Mouse (Mus musculus) CH12.LX (cell line): ENCODE measurements around the gene Atp12a. TPM values are rescaled to one million over a fixed set of nuclear protein-coding genes. Genes with fewer than 3 reads are reported as not detected.

Experiments
- DNase-seq: peaks from one replicate; pipeline ENCODE4 v3.0.0-alpha.2; 2013; ENCODE audit errors: extremely low read depth
- H3K27ac ChIP-seq: 2 replicates; pipeline ENCODE4 v1.5.1; 2012; ENCODE audit warnings: low read depth, mild to moderate bottlenecking, control low read depth, moderate library complexity; ENCODE audit not compliant: insufficient read depth
- H3K27me3 ChIP-seq: replicated peaks from 2 replicates; pipeline ENCODE3; 2012; ENCODE audit warnings: inconsistent platforms
- H3K36me3 ChIP-seq, 2 experiments: replicated peaks in 1 of 2; 2 replicates each; pipeline versions ENCODE3 to v1.6.1; 2012; ENCODE audit warnings: inconsistent platforms in 1 of 2, low read length in 1 of 2, mild to moderate bottlenecking in 1 of 2, mixed read lengths in 1 of 2, moderate library complexity in 1 of 2; ENCODE audit not compliant: control insufficient read depth in 1 of 2, insufficient read depth in 1 of 2
- H3K4me1 ChIP-seq, 2 experiments: 2 replicates each; pipeline ENCODE4 v1.6.1; 2012; ENCODE audit warnings: inconsistent platforms in 1 of 2, moderate library complexity in 1 of 2; ENCODE audit not compliant: insufficient read depth in 2 of 2, control insufficient read depth in 1 of 2
- H3K4me2 ChIP-seq: 2 replicates; pipeline ENCODE4 v1.6.1; 2012; ENCODE audit warnings: low read depth, mild to moderate bottlenecking, control low read depth; ENCODE audit not compliant: poor library complexity, insufficient read depth, severe bottlenecking
- H3K4me3 ChIP-seq, 3 experiments: fragments of 150-350 bp in 1 of 3; sonication (generic) in 1 of 3; replicated peaks in 1 of 3; 2 replicates each; pipeline versions ENCODE3 to v1.5.1; 2011 to 2012; ENCODE audit warnings: low read depth in 2 of 3, low read length in 2 of 3, mild to moderate bottlenecking in 2 of 3, moderate library complexity in 2 of 3, control low read depth in 1 of 3, improper control_type of control experiment in 1 of 3, inconsistent platforms in 1 of 3, mixed read lengths in 1 of 3; ENCODE audit not compliant: poor library complexity in 1 of 3
- H3K79me2 ChIP-seq: replicated peaks from 2 replicates; pipeline ENCODE4 v1.6.1; 2012; ENCODE audit warnings: mild to moderate bottlenecking, moderate library complexity; ENCODE audit not compliant: control insufficient read depth, poor library complexity, insufficient read depth, severe bottlenecking; ENCODE audit errors: extremely low read depth
- H3K9ac ChIP-seq: 2 replicates; pipeline ENCODE4 v1.6.1; 2012; ENCODE audit warnings: low read depth, mild to moderate bottlenecking, control low read depth, moderate library complexity; ENCODE audit not compliant: insufficient read depth
- H3K9me3 ChIP-seq: replicated peaks from 2 replicates; pipeline ENCODE3; 2012; ENCODE audit warnings: low read length, inconsistent platforms, mixed read lengths
- CTCF ChIP-seq, 2 experiments: IDR thresholded peaks in 1 of 2; conservative IDR thresholded peaks in 1 of 2; 2 replicates each; pipeline ENCODE4 v1.5.1; 2011 to 2012; ENCODE audit warnings: low read depth in 2 of 2, low read length in 2 of 2, improper control_type of control experiment in 1 of 2, inconsistent platforms in 1 of 2, mild to moderate bottlenecking in 1 of 2, moderate library complexity in 1 of 2
- EP300 ChIP-seq: IDR thresholded peaks from 2 replicates; pipeline ENCODE4 v1.6.1; 2011; ENCODE audit warnings: low read length, improper control_type of control experiment
- GABPA ChIP-seq: IDR thresholded peaks from 2 replicates; pipeline ENCODE4 v1.6.1; 2012; ENCODE audit warnings: low read depth, low read length, improper control_type of control experiment, inconsistent platforms; ENCODE audit not compliant: insufficient replicate concordance
- JUN ChIP-seq: IDR thresholded peaks from 2 replicates; pipeline ENCODE4 v1.6.1; 2011; ENCODE audit warnings: low read depth, mild to moderate bottlenecking, low read length, improper control_type of control experiment, moderate library complexity; ENCODE audit not compliant: insufficient read depth
- JUND ChIP-seq: conservative IDR thresholded peaks from 2 replicates; pipeline ENCODE4 v1.6.1; 2011; ENCODE audit warnings: low read depth, low read length, improper control_type of control experiment
- KAT2A ChIP-seq: IDR thresholded peaks from 2 replicates; pipeline ENCODE4 v1.6.1; 2012; ENCODE audit warnings: low read length, improper control_type of control experiment, inconsistent platforms; ENCODE audit not compliant: insufficient replicate concordance
- MAX ChIP-seq: IDR thresholded peaks from 2 replicates; pipeline ENCODE4 v1.6.1; 2011; ENCODE audit warnings: low read length, improper control_type of control experiment
- NELFE ChIP-seq: IDR thresholded peaks from 2 replicates; pipeline ENCODE4 v1.6.1; 2011; ENCODE audit warnings: low read depth, low read length, improper control_type of control experiment
- PAX5 ChIP-seq: IDR thresholded peaks from 2 replicates; pipeline ENCODE4 v1.6.1; 2012; ENCODE audit warnings: low read length, inconsistent platforms, mixed read lengths
- RAD21 ChIP-seq: IDR thresholded peaks from 2 replicates; pipeline ENCODE4 v1.6.1; 2011; ENCODE audit warnings: low read depth, mild to moderate bottlenecking, low read length, improper control_type of control experiment, moderate library complexity
- RCOR1 ChIP-seq: conservative IDR thresholded peaks from 2 replicates; pipeline ENCODE4 v1.6.1; 2012; ENCODE audit warnings: low read depth, mild to moderate bottlenecking, inconsistent platforms, low read length, improper control_type of control experiment
- SMC3 ChIP-seq: IDR thresholded peaks from 2 replicates; pipeline ENCODE4 v1.6.1; 2011; ENCODE audit warnings: low read depth, low read length, improper control_type of control experiment
- USF1 ChIP-seq: IDR thresholded peaks from 2 replicates; pipeline ENCODE4 v1.6.1; 2014; ENCODE audit warnings: low read depth, mild to moderate bottlenecking, inconsistent platforms, low read length, improper control_type of control experiment
- ZKSCAN1 ChIP-seq: IDR thresholded peaks from 2 replicates; pipeline ENCODE4 v1.6.1; 2012; ENCODE audit warnings: low read depth, inconsistent platforms, low read length, improper control_type of control experiment, borderline replicate concordance
- dilution Hi-C: fragments of 300-500 bp; cut with MboI; formaldehyde crosslinking; loops from 2 replicates; pipeline ENCODE4 v1.14.3; 2020; ENCODE audit warnings: low sequenced_read_pairs; ENCODE audit not compliant: extremely low pct_unique_long_range_greater_than_20kb, extremely low pct_ligation_motif_present
- in situ Hi-C: fragments of 300-500 bp; cut with MboI; formaldehyde crosslinking; loops from 3 replicates; pipeline ENCODE4 v1.14.3; 2019; ENCODE audit warnings: low sequenced_read_pairs, low pct_ligation_motif_present, low pct_unique_long_range_greater_than_20kb, mixed read lengths
- polyA plus RNA-seq: library from polyadenylated mRNA; unstranded; fragments of >175 nt; gene quantifications from 2 replicates; pipeline ENCODE4 v1.2.1, GENCODE M21; 2012; ENCODE audit warnings: low read depth; ENCODE audit not compliant: insufficient read length
- total RNA-seq, 2 experiments: library from RNA; depleted of rRNA; stranded (reverse); fragments of 300-350 nt in 1 of 2; fragments of >200 nt in 1 of 2; gene quantifications; 2 replicates each; pipeline ENCODE4 v1.2.3; 2012 to 2014

Gene Atp12a
- total and polyA plus RNA-seq, 3 experiments, result not detected

GRCm38 (mm10) chr14:56366712-56367111 lies 1.8 kb downstream of the Atp12a start:
- Histone ChIP-seq H3K9ac (no peak overlapping the region), H3K4me3 (no peak overlapping the region), H3K79me2 (no peaks in the 10 kb centered on the region), H3K27ac (no peak overlapping the region), H3K27me3 (no peaks in the 10 kb centered on the region), H3K4me1 (no peaks in the 10 kb centered on the region), H3K4me2 (no peak overlapping the region), H3K36me3 (no peaks in the 10 kb centered on the region), H3K9me3 (no peaks in the 10 kb centered on the region)
- in situ Hi-C loops, result no loop called here
- dilution Hi-C loops, result no loop called here
- DNase-seq, result no peak
- TF ChIP-seq USF1 (no peak), PAX5 (no peak), JUN (no peak), GABPA (no peak), ZKSCAN1 (no peak)

GRCm38 (mm10) chr14:56368834-56369233 lies 4.0 kb downstream of the Atp12a start:
- in situ Hi-C loops, result no loop called here
- Histone ChIP-seq H3K36me3 (no peaks in the 10 kb centered on the region), H3K9ac (no peak overlapping the region), H3K4me2 (no peak overlapping the region), H3K9me3 (no peaks in the 10 kb centered on the region), H3K4me1 (0 out of 4 replicates have a peak, but pooled peaks cover 0 to 3% of the 10 kb centered on the region in 2 experiments), H3K4me3 (no peak overlapping the region), H3K27me3 (no peaks in the 10 kb centered on the region), H3K27ac (no peak overlapping the region), H3K79me2 (no peaks in the 10 kb centered on the region)
- dilution Hi-C loops, result no loop called here
- TF ChIP-seq MAX (no peak), RAD21 (peak; percentile 49), JUND (no peak), SMC3 (peak; percentile 31), NELFE (no peak), EP300 (no peak), RCOR1 (no peak), KAT2A (no peak), CTCF (conservative IDR thresholded peaks at IDR 0.05 in 1 of 2, IDR thresholded peaks at IDR 0.05 in 1 of 2; ENCODE audit: low read depth in 2 of 2, low read length in 2 of 2) (peak; percentile 66 to 79)
- DNase-seq, result peak; percentile 41

- Histone ChIP-seq H3K36me3 (no peaks in the 10 kb centered on the region), H3K4me3 (no peak overlapping the region), H3K79me2 (no peaks in the 10 kb centered on the region), H3K9me3 (no peaks in the 10 kb centered on the region), H3K27me3 (no peaks in the 10 kb centered on the region), H3K27ac (no peak overlapping the region), H3K9ac (no peak overlapping the region), H3K4me1 (peaks cover 3 to 6% of the 10 kb centered on the region in 2 experiments; a peak in 1 of 4 replicates), H3K4me2 (0 out of 2 replicates have a peak overlapping the region, but pooled peaks have one; percentile 6)
- in situ Hi-C loops, result loop anchor here (10.0 to 25.0 kb wide), 2 partner anchors 412 to 689 kb away; partner anchors contain the start of gene Pspc1
- peak; percentile 92 for DNase-seq
- dilution Hi-C loops, result no loop called here
- TF ChIP-seq SMC3 (peak; percentile 75), CTCF (conservative IDR thresholded peaks at IDR 0.05 in 1 of 2, IDR thresholded peaks at IDR 0.05 in 1 of 2; ENCODE audit: low read depth in 2 of 2, low read length in 2 of 2) (peak; percentile 57 to 92; a peak in 3 of 4 replicates), KAT2A (no peak), NELFE (no peak), RAD21 (peak; percentile 89)
These were observed 10.9 kb downstream of the Atp12a start for GRCm38 (mm10) chr14:56375731-56376130.
